Mouse (Mus musculus): ENCODE measurements around the gene Cltc. TPM values are rescaled to one million over a fixed set of nuclear protein-coding genes. Genes with fewer than 3 reads are reported as not detected.

Gene Cltc
- polyA plus RNA-seq, 1 experiment from 2014 or later, result 106 TPM

GRCm38 (mm10) chr11:86653446-86653845 lies 103.9 kb downstream of the Cltc start:
- H3K9me3 ChIP-seq (replicated peaks), result no peaks in the 10 kb centered on the region
- H3K27ac ChIP-seq, result no peak overlapping the region
- WGBS, result 39% methylated on average over 3 of the region's 3 CpGs
- H3K36me3 ChIP-seq (ENCODE audit: poor library complexity, severe bottlenecking), result no peaks in the 10 kb centered on the region; the same call in 1 of the 2 replicates
- H3K4me3 ChIP-seq, result no peak overlapping the region
- no peak for ATAC-seq
- H3K4me2 ChIP-seq, result no peak overlapping the region
- H3K9ac ChIP-seq, result no peak overlapping the region
- no peaks in the 10 kb centered on the region for H3K4me1 ChIP-seq
- no peaks in the 10 kb centered on the region for H3K27me3 ChIP-seq

- no peak for ATAC-seq
- Histone ChIP-seq H3K4me3 (no peak overlapping the region), H3K27ac (no peak overlapping the region), H3K4me2 (no peak overlapping the region), H3K27me3 (no peaks in the 10 kb centered on the region), H3K9me3 (replicated peaks) (no peaks in the 10 kb centered on the region), H3K9ac (no peak overlapping the region), H3K4me1 (peaks cover 6% of the 10 kb centered on the region; the same call in 1 of the 2 replicates), H3K36me3 (ENCODE audit: poor library complexity, severe bottlenecking) (no peaks in the 10 kb centered on the region; the same call in 1 of the 2 replicates)
- WGBS, result 97% methylated on average over 4 of the region's 4 CpGs
Observed at GRCm38 (mm10) chr11:86652578-86652979, 104.8 kb downstream of the Cltc start.

- H3K36me3 ChIP-seq (ENCODE audit: poor library complexity, severe bottlenecking), result no peaks in the 10 kb centered on the region; the same call in 1 of the 2 replicates
- no peak overlapping the region for H3K27ac ChIP-seq
- H3K27me3 ChIP-seq, result no peaks in the 10 kb centered on the region
- H3K9me3 ChIP-seq (replicated peaks), result no peaks in the 10 kb centered on the region
- 68% methylated on average over 6 of the region's 6 CpGs for WGBS
- ATAC-seq, result no peak
- H3K4me3 ChIP-seq, result no peak overlapping the region
- H3K4me1 ChIP-seq, result peaks cover 6% of the 10 kb centered on the region; the same call in 1 of the 2 replicates
- H3K4me2 ChIP-seq, result no peak overlapping the region
- no peak overlapping the region for H3K9ac ChIP-seq
Observed at GRCm38 (mm10) chr11:86650676-86651075, 106.7 kb downstream of the Cltc start.

GRCm38 (mm10) chr11:86649542-86649941 lies 107.8 kb downstream of the Cltc start:
- 93% methylated on average over 1 of the region's 1 CpGs for WGBS
- Histone ChIP-seq H3K27ac (no peak overlapping the region), H3K4me3 (no peak overlapping the region), H3K4me1 (peaks cover 6% of the 10 kb centered on the region; the same call in 1 of the 2 replicates), H3K36me3 (ENCODE audit: poor library complexity, severe bottlenecking) (no peaks in the 10 kb centered on the region; the same call in 1 of the 2 replicates), H3K27me3 (no peaks in the 10 kb centered on the region), H3K9me3 (replicated peaks) (no peaks in the 10 kb centered on the region), H3K9ac (no peak overlapping the region), H3K4me2 (no peak overlapping the region)
- ATAC-seq, result no peak

GRCm38 (mm10) chr11:86647706-86648447 lies 109.5 kb downstream of the Cltc start:
- no peak for ATAC-seq
- H3K36me3 ChIP-seq (ENCODE audit: poor library complexity, severe bottlenecking), result 0 out of 2 replicates have a peak, but pooled peaks cover 6% of the 10 kb centered on the region
- no peak overlapping the region for H3K4me2 ChIP-seq
- H3K4me1 ChIP-seq, result peaks cover 6% of the 10 kb centered on the region; the same call in 1 of the 2 replicates
- no peak overlapping the region for H3K9ac ChIP-seq
- H3K27ac ChIP-seq, result no peak overlapping the region
- H3K27me3 ChIP-seq, result no peaks in the 10 kb centered on the region
- H3K9me3 ChIP-seq (replicated peaks), result no peaks in the 10 kb centered on the region
- WGBS, result 71% methylated on average over 15 of the region's 15 CpGs
- no peak overlapping the region for H3K4me3 ChIP-seq

- Histone ChIP-seq H3K36me3 (ENCODE audit: poor library complexity, severe bottlenecking) (peaks cover 11% of the 10 kb centered on the region), H3K27ac (no peak overlapping the region), H3K4me2 (no peak overlapping the region), H3K4me1 (peaks cover 6% of the 10 kb centered on the region; the same call in 1 of the 2 replicates), H3K9ac (no peak overlapping the region), H3K4me3 (no peak overlapping the region), H3K27me3 (no peaks in the 10 kb centered on the region), H3K9me3 (replicated peaks) (no peaks in the 10 kb centered on the region)
- WGBS, result 85% methylated on average over 3 of the region's 3 CpGs
- ATAC-seq, result no peak
Observed at GRCm38 (mm10) chr11:86646885-86647459, 110.4 kb downstream of the Cltc start.

GRCm38 (mm10) chr11:86646136-86646834 lies 111.1 kb downstream of the Cltc start:
- Histone ChIP-seq H3K36me3 (ENCODE audit: poor library complexity, severe bottlenecking) (peaks cover 14% of the 10 kb centered on the region), H3K4me2 (no peak overlapping the region), H3K4me1 (peaks cover 6% of the 10 kb centered on the region; the same call in 1 of the 2 replicates), H3K4me3 (no peak overlapping the region), H3K27ac (no peak overlapping the region), H3K27me3 (no peaks in the 10 kb centered on the region), H3K9me3 (replicated peaks) (no peaks in the 10 kb centered on the region), H3K9ac (no peak overlapping the region)
- ATAC-seq, result no peak
- 42% methylated on average over 7 of the region's 7 CpGs for WGBS

GRCm38 (mm10) chr11:86644553-86644952 lies 112.8 kb downstream of the Cltc start:
- Histone ChIP-seq H3K4me1 (peaks cover 6% of the 10 kb centered on the region; the same call in 1 of the 2 replicates), H3K36me3 (ENCODE audit: poor library complexity, severe bottlenecking) (peaks cover 14% of the 10 kb centered on the region), H3K4me3 (no peak overlapping the region), H3K4me2 (no peak overlapping the region), H3K9me3 (replicated peaks) (no peaks in the 10 kb centered on the region), H3K9ac (no peak overlapping the region), H3K27me3 (no peaks in the 10 kb centered on the region), H3K27ac (no peak overlapping the region)
- ATAC-seq, result no peak
- 94% methylated on average over 4 of the region's 4 CpGs for WGBS

Other genes starting within 250 kb of the Cltc start
- gene Rps6kb1, start 212.8 kb downstream of the Cltc start, polyA plus RNA-seq (2015; fragmentation: Nextera tagmentation; extraction: Ambion mirVana), result 62.6 and 63.9 TPM in 2 replicates
- gene Tubd1, start 212.6 kb downstream of the Cltc start, polyA plus RNA-seq (2015; fragmentation: Nextera tagmentation; extraction: Ambion mirVana), result 9.9 and 10.7 TPM in 2 replicates
- 86.8 and 91.2 TPM in 2 replicates for gene Vmp1, start 73.7 kb downstream of the Cltc start, polyA plus RNA-seq (2015; fragmentation: Nextera tagmentation; extraction: Ambion mirVana)
- gene Ptrh2, start 73.6 kb downstream of the Cltc start, polyA plus RNA-seq (2015; fragmentation: Nextera tagmentation; extraction: Ambion mirVana), result 38.5 and 45.6 TPM in 2 replicates
- gene Dhx40, start 50.2 kb upstream of the Cltc start, polyA plus RNA-seq (2015; fragmentation: Nextera tagmentation; extraction: Ambion mirVana), result 38.3 and 41.7 TPM in 2 replicates
- gene Ypel2, start 236.1 kb upstream of the Cltc start, polyA plus RNA-seq (2015; fragmentation: Nextera tagmentation; extraction: Ambion mirVana), result 7.4 and 7.7 TPM in 2 replicates

Measured in forebrain, embryonic 13.5 days (tissue).